Mouse (Mus musculus): ENCODE results near the gene Gm20826.
"Not testable (repeated sequence)": the region's sequence is repeated elsewhere in the genome, so short reads cannot be mapped to it uniquely, and the experiment has no call there.

The Gm20826 gene

GRCm38 (mm10) chrY:7638389-7638788, at the start of gene Gm20826:
Gm20826 (minus strand) TSS chrY:7638489.
- DNase-seq = not testable (repeated sequence)

Data from thymus, postnatal 4 days (tissue).